Mouse (Mus musculus) urinary bladder, postnatal 4 days (tissue): ENCODE data around the gene Csf1.

Experiments
- DNase-seq, 2 experiments: peaks; one replicate each; pipeline ENCODE4 v3.0.0; 2021 to 2022; ENCODE audit warnings: low spot score in 2 of 2

Gene Csf1

DNA sequence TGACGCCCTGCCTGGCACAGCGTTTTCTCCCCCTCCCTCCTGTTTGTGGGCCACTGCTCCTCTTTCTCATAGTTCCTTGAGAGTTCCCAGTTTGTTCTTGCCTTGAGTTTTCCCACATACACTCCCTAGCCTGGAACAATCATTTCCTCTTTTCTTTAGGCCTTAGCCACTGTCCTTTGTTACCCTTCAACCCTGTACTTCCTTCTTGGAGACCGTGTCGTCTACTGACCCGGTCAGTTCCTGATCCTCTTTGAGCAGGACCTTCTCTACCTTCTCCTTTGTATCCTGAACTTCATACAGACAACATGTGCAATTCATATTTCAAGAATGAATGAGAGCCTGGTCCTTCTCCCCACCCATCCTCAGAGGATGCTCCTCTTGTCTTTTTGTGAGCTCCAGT lies 21.0 kb upstream of the Csf1 start:
- DNase-seq: no peak

DNA sequence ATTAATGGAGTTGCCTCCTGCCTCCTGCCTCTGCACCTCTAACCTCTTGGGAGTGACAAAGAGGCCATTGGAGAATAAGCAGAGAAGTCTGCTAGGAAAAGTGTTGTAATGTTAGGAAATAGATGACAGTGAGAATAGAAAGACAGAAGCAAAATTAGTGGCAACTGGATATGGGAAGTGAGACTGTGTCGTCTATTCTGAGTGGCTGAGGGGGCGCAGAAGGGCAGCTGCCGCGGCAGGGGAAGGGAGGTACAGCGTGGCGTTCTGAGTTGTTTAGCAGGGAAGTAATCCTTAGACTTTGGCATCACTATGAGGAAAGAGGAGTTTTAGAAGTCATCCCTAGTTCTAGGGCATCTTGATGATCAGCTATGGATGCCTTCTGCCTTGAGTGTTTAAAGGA lies 17.7 kb upstream of the Csf1 start:
- no peak for DNase-seq

DNA sequence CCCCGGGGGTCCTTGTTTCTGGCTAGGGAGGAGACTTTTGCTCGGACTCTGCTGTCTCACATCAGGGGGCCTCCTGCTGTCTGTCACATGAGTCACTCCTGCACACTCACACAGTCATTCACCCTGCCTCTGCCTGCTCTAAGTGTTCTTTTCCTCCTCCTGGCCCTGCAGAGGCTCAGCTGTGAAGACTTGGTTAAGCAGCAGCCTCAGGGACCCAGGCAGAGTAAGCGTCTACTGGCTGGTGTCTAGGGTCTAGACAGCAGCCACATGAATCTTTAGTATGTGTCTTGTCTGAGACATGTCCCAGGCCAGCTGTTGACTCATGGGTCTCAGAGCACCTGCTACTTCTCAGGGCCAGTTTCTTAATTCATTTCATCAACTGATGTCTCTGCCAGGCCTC lies 16.0 kb upstream of the Csf1 start:
- no peak for DNase-seq

DNA sequence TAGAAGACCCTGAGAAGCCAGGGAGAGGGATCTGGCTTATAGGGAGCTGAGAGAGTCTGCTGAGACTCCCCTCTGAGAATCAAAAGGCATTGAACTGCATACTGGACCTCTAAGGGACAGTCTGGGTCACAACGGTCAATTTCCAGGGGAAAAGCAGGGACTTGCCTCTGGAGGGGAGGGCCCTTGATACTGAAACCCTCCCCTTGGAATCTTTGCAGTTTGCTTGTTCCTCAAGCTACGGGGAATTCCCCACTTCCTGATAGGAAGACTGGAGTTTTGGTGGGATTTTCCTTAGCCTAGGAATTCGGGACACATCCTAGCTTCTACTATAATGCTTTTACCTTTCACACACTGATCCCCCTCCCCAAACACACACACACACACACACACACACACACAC lies 15.5 kb upstream of the Csf1 start:
- DNase-seq: no peak

DNA sequence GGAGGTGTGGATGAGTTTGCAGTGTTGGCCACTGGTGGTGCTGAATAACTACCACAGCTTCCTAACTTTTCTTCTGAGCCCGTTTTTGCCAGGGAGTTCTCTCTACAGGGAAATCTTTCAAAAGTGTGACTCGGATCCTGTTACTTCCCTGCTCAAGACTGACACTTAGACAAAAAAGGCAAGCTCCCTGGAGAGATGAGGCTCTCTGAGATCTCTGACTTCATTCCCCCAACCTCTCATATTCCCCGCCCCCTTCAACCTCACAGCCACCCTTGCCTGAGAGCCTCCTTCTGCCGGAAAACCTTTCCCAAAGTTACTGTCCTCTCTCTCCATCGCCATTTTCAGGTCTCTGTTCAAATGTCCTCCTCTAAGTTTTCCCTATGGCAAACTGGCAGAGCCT lies 14.8 kb upstream of the Csf1 start:
- DNase-seq: no peak

DNA sequence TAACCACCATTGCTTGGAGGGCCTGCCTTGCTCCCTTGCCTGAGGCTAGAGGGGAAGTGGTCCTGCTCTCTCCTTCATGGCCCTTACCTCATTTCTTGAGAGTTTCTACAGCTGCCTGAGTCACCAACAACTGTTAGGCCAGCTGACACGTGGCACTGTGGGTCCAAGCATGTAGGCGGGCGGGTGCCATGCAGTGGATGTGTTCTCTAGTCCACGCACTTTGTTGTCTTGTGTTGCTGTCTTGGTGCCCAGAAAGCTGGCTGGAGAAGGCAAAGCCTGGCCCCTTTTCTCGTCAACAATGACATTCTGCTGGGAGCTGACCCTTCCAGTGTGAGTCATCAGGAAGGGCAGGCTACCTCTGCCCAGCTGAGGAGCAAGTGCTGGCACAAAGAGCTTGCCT lies 12.6 kb upstream of the Csf1 start:
- DNase-seq: no peak

DNA sequence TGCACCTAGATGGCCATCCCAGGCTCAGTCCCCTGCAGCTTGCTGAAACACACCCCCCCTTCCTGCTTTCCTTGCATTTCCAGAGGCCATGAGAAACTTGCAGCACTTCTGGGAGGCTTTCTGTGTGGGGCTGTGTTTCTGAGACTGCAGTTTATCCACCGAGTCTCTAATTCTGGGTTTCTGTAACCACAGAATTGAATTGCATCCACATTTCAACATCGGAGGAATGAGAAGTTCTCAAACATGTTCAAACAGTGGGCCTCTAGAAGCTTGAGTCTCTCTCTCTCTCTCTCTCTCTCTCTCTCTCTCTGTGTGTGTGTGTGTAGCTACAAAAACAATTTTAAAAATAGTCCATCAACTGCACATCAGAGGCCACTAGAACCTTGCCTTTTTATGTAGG lies 9.4 kb upstream of the Csf1 start:
- DNase-seq: no peak

DNA sequence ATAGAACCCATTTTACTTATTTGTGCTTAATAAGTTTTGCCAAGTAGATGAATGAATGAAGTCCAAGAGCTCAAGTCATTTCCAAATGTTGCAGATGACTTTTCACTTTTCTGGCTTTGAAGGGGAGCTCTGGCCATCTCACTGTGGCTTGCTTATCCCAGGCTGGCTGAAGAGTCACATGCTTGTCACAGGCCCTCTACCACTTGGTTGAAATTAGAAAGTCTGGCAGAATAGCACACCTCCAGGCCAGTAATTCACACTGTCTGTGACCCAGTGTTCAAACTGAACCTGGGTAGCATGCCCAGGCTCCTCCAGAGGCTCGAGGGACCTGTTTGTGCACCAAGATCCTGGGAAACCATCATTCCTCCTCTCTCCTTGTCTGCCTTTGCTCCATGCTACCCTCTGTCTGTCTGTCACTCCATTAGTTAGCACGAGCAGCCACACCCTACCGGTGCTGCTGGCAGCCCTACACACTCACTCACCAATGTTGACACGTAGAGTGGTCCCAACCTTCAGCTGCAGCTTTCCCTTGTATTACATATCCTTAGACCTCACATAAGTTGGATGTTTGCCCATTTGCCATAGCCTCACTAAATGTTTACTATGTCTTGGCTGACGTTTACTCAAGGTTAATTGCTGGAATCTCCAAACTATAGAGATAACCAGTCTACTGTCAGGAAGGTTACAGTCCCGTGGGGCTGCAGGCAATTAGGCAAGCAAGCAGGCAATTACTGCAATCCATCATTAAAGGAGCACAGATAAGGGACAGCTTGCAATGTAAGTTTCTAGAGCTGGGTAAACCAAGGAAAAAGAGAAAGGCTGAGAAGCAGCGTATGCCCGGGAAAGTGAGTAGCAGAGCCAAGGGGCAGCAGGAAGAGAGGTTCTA lies 8.1 kb upstream of the Csf1 start:
- no peak for DNase-seq

DNA sequence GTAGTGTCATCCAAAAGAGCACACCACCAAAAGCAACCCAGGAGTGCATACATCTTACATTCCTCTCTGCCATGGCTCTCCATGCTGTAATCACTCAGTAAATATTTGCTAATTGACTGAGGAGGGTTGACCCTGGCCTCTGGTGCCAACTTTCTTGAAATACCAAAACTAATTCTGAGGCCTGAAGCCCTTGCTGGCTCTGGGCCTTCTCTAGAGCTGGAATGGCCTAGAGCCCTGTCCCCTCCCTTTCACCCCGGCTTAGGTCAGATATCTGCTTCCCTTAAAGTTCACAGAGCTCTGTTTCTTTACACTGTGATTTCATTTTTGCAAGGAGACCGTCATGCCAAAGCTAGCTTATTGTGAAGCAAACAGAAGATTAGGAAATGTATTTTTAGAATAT lies 6.5 kb upstream of the Csf1 start:
- no peak for DNase-seq

DNA sequence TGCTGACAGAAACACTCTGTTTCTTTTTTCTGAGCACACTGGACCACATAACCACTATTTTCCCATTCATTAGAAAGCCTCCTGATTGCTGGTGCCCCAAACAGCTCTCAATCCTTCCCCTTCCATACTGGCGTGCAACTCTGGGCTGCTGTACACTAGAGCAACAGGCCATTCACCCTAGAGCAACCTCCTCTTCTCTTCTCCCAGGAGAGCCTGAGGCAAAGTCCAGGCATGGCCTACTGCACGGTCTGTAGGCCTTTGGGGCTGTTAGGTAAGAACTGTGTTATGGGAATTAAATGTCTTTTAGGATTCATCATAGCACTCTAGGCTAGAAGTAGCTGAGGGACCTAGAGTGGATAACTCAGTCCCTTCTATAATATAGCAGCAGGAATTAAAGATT lies 5.7 kb upstream of the Csf1 start:
- DNase-seq: no peak

DNA sequence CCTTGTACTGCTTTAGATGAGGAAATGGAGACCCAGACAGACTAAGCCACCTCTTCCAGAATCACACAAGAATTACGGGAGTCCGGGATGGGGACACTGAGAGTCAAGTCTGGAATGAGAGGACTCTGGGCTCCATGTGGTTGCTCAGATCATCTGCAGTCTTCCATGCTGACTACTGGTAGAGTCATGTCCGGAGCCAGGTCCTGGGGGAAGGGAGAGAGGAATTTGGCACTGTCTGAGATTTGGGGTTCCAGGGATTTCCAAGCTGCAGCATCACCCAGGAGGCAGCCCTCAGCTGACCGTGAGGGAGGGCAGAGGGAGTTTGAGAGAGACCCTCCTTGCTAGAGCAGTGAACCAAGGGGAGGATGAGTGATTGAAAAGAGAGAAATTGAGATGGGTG lies 3.3 kb upstream of the Csf1 start:
- DNase-seq: no peak

DNA sequence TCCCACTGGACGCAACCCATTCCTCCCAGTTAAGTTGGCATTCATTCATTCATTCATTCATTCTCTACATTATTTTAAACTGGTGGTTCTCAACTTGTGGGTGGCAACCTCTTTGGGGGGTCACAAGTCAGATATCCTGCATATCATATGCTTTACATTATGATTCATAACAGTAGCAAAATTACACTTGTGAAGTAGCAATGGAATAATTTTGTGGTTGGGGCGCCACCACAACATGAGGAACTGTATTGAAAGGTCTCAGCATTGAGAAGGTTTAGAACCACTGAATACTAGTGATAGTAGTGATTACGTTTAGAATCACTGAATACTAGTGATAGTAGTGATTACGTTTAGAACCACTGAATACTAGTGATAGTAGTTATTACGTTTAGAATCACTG lies 1.2 kb upstream of the Csf1 start:
- no peak for DNase-seq

DNA sequence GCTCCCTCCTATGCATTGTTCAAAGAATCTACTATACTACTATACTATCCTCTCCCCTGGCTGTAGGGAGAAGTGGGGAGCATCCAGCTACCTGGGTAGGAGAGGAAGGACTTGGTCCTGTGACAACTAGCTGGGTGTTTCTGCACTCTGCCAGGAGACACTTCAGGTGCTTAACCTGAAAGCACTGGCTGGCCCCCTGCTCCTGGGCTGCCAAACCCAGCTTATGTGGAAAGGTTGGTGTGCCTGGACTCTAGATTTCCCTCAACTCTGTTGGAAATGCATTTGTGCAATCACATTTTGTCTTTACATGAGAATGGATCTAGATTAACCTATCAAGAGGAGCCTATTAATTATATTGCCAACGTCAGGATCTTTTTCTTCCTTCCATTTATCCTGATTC lies 502 bp upstream of the Csf1 start:
- no peak for DNase-seq

DNA sequence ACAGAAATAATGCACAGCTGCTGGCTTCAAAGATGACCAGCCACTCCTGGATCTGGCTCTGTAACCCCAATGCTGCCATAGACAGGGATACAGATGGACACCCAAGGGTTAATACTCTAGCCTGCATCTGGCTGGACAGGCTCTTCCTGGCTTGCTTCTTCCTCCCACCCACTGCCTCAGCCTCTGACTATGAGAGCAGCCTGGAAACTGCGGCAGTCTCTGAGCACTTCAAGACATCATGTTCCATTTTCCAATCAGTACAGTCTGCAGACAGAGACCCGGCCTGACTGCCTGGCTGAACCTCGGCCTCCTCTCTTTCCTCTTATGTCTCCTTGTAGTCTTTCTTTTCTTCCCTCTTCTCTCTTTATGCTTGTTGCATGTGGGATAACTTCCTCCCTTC lies 1.6 kb downstream of the Csf1 start:
- DNase-seq: no peak

DNA sequence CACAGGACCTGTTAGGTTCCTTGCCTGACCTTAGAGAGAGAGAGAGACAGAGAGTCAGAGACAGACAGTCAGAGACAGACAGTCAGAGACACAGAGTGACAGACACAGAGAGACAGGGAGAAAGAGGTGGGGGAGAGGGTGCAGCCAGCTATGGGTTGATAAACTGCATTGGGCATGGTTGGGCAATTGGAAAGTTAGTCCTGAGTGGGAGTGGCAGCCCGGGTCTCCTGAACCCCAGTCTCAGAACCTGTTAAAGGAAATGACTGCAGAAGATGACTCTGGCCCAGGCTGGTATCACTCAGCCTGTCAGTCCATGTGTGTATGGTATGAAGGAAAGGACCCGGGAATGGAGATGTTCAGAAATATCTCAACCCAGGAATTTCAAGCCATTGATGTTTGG lies 2.1 kb downstream of the Csf1 start:
- no peak for DNase-seq

DNA sequence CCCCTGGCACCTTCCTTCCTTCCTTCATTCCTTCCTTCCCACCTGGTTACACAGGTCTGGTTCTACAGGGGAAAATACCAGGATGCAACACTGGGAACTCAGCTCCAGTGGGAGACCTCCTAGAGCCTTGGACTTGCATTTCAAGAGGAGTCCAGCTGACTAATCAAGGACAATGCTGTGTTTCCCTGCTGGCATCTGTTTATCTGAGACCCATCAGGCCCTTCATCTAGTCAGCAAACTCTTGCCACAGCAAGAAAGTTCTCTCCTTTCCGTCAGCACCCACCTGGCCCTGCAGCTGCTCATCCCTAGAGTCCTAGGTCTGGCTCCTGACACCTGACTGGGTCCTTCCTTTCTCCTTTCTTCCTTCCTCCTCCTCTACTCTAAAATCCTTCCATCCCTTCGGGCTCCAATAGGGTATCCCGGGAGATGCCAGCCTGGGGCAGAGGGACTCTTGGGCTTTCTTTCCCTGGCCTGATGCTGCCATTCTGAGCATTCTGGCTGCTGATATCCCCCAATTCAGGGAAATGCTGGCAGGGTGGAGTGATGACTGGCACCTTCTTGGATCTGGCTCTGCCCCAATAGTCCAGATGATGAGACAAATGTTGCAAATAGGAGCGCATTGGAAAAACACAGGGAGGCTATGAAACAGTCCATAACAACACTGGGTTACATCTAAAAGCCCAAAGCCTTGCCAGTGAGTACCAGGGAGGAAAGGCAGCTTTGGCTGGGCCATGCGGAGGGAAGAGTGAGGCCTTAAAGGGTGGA lies 2.7 kb downstream of the Csf1 start:
- no peak for DNase-seq

DNA sequence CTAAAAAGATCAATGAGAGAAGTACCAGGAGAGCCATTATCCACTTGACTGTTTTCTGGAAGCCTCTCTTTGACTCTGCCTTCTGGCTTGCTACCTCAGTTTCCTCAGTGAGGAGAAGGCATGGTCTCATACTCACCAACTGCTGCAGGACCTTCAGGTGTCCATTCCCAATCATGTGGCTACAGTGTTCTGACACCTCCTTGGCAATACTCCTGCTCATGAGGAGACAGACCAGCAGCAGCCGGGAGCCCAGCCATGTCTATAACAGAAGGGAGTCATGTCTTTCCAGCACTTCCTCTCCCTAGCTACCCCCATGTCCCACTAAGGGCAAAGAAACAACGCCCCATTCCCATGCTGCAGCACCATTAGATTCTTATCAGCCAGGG lies 3.8 kb downstream of the Csf1 start:
- no peak for DNase-seq

DNA sequence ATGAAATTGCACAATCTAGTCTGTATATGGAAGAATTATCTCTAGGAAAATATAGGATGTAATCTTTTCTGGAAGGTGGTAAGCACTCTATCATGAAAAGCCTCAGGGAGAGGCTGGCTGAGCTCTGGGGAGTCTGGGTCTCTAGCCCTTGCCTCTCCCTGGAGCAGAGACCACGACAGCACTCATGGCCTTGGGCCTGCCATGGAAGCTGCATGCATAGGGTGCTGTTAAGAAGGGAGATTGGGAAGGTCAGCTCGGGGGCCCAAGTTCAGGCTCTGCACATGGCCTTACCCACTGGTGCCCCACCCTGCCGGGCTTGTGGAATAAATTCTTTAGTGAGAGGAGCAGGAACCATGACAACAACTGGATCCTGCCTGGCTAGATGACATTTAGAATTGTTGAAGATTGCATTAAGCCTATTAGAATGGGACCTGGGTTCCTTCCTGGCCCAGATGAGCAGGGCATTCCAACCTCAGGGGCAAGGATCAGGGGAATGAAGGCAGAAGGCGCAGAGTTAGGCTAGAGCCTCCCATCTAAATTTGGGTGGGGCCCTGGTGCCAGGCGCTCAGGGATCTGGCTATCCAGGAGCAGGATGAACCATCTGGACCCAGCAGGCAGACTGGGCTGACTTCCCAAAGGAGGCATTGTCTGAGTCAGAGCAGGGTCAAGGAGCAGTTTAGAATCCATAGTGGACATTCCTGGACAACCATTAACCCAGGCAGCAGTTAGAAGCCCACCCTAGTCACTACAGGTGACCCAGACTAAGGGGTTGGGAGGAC lies 4.4 kb downstream of the Csf1 start:
- DNase-seq: no peak

DNA sequence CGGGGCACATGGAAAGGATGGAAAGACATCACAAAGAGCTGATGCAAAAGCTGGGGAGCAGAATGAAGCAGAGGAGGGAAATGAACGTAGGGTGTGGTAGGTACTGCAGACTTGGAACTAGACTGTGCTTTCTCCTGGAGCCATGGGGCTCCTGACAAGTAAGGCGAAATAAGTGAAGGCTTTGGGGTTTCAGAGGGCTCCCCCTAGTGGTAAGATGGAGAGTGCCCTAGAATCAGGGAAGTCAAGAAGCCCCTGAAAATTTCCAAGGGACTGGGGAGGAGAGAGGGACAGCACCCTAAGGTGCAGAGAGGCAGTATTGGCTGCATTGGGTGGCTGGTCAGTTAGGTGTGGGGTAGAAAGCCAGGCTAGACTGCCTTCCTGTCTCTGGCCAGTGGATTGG lies 5.6 kb downstream of the Csf1 start:
- no peak for DNase-seq

DNA sequence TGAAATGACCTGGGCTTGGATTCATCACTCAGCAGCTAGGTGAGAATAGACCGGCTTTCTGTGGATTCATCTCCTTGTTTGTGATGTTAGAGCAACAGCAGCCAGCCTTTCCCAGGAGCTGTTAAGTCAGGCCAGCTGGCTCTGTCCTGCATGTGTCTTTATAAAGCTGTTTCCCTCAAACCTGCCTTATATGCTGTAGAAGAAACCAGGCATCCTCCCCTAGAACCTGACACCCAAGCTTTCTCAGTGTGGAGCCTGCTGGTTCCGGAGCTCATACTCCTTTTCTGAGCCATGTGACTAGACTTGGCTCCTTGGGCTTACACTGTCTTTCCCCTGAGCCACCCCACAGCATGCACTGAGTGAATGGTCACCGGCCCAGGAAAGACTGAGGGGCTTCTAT lies 8.7 kb downstream of the Csf1 start:
- no peak for DNase-seq

DNA sequence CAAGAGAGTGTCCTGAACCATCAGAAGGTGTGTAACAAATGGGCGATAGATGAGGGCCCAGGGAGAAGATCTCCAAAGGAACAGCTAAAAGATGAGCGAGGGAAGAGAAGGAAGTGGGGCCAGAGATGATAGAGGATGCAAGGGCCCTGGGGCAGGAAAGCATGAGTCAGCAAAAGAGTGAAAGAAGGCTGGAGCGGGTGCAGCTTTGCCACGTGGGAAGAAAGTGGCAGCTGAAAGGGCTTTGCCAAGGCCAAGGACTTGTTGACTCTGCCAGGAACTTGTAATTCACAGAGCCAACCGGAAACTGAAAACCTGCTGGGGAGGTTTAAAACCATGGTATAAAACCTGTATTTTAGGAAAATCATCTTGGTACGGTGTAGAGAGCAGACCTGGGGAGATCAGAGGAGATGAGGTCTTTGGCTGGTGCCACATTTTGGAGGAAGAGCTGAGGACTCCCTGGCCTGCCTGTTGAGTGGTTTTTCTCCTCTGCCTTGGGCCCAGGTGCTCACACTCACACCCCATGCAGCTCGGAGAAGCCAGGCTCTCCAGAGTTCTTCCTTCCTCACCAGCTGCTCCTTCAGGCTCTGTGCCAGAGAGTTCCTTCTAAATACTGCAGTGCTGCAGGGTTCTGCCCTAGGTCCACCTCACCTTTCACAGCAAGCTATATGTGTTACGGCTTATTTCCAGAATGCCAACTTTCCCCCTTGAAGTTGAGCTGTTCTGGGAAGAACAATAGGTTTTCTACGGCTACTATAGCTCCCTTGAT lies 9.3 kb downstream of the Csf1 start:
- DNase-seq: no peak

DNA sequence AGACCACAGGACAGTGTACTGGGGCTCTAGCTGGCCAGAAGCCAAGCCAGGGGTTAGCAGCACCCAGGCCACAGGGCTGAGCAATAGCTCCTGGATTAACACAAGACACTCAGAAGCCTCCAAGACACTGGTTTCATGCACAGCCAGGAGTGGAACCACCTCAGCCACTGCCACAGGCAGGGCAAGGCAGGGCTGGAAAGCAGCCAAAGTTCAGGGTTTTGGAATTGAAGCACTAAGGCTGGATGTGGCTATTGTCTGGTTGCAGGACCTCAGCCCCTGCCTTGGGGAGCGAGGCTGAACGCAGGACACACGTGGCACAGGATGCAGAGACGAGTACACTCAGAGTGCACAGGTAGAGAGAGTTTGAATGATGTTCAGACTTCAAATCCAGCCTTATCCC lies 10.8 kb downstream of the Csf1 start:
- no peak for DNase-seq
